In the genomic region with DNA sequence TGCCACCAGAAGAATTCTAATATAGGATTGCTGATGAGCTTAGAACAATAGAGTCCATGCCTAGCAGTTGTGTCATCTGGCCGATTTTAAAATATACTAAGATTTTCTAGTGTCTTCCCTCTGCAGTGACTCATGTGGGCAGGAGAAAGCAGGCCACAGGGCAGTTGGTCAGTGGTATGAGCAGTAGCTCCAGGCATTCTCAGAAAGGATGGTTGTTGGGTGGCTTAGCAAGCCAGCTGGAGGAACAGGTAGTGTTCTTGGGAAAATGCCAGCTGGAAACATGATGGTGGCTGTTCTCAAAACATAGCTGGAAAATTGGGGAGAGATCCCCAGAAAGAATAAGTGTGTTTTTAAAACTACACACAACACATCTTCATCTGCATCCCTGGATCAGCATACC, we compare ENCODE assay signal across 46 mouse cellular contexts. TPM values are rescaled to one million over a fixed set of nuclear protein-coding genes. Genes with fewer than 3 reads are reported as not detected.
"Had no signal": no experiment of that assay in that cellular context is flagged by ENCODE, and none has a peak within 500 bp of the region (broad histone marks: within the 10 kb centered on the region; RNA-seq: fewer than 3 reads in every experiment).

No protein-coding gene starts in this region.

- ATAC-seq: liver, embryonic 12.5 days; liver, postnatal 0 days; lung, postnatal 0 days; midbrain, embryonic 13.5 days; midbrain, embryonic 15.5 days; midbrain, embryonic 16.5 days had no signal

- H3K36me3 ChIP-seq: limb, embryonic 10.5 days; limb, embryonic 12.5 days; limb, embryonic 13.5 days; limb, embryonic 15.5 days; liver, embryonic 12.5 days; liver, embryonic 13.5 days; liver, embryonic 15.5 days; lung, embryonic 15.5 days; midbrain, embryonic 10.5 days; midbrain, embryonic 12.5 days; midbrain, embryonic 13.5 days; midbrain, embryonic 15.5 days; neural tube, embryonic 12.5 days had no signal

- H3K4me3 ChIP-seq: limb, embryonic 10.5 days; limb, embryonic 12.5 days; limb, embryonic 13.5 days; limb, embryonic 15.5 days; liver, embryonic 12.5 days; liver, embryonic 13.5 days; liver, embryonic 15.5 days; lung, embryonic 15.5 days; megakaryocyte, embryonic 14.5 days; midbrain, embryonic 10.5 days; midbrain, embryonic 12.5 days; midbrain, embryonic 13.5 days; midbrain, embryonic 15.5 days; myocyte; neural tube, embryonic 12.5 days had no signal

- H3K27me3 ChIP-seq: limb, embryonic 12.5 days; limb, embryonic 13.5 days; limb, embryonic 15.5 days; liver, embryonic 12.5 days; liver, embryonic 13.5 days; liver, embryonic 15.5 days; lung, embryonic 15.5 days; megakaryocyte, embryonic 14.5 days; midbrain, embryonic 12.5 days; midbrain, embryonic 13.5 days; midbrain, embryonic 15.5 days; neural tube, embryonic 12.5 days had no signal

- H3K9ac ChIP-seq: limb, embryonic 12.5 days; limb, embryonic 13.5 days; limb, embryonic 15.5 days; liver, embryonic 12.5 days; liver, embryonic 13.5 days; liver, embryonic 14.5 days; liver, embryonic 15.5 days; liver, postnatal 0 days; lung, embryonic 14.5 days; lung, embryonic 15.5 days; midbrain, embryonic 12.5 days; midbrain, embryonic 13.5 days; midbrain, embryonic 15.5 days; neural tube, embryonic 12.5 days had no signal

- H3K27ac ChIP-seq: limb, embryonic 10.5 days; limb, embryonic 12.5 days; limb, embryonic 13.5 days; limb, embryonic 15.5 days; liver, embryonic 12.5 days; liver, embryonic 13.5 days; liver, embryonic 14.5 days; liver, embryonic 15.5 days; lung, embryonic 15.5 days; macrophage; midbrain, embryonic 10.5 days; midbrain, embryonic 12.5 days; midbrain, embryonic 13.5 days; midbrain, embryonic 15.5 days; neural tube, embryonic 12.5 days had no signal

- H3K4me1 ChIP-seq: limb, embryonic 10.5 days; limb, embryonic 12.5 days; limb, embryonic 13.5 days; limb, embryonic 15.5 days; liver, embryonic 12.5 days; liver, embryonic 13.5 days; liver, embryonic 15.5 days; lung, embryonic 15.5 days; megakaryocyte, embryonic 14.5 days; midbrain, embryonic 10.5 days; midbrain, embryonic 12.5 days; midbrain, embryonic 13.5 days; midbrain, embryonic 15.5 days; neural tube, embryonic 12.5 days had no signal

- DNase-seq: left cerebral cortex, postnatal 4 days; liver; liver, embryonic 13.5 days; liver, postnatal 0 days; lung, adult 18-20 months; lung, adult 2 months; lung, embryonic 14.5 days; lung, postnatal 10 days; lung, postnatal 14 days; lung, postnatal 36 days; lung, postnatal 4 days; midbrain, embryonic 14.5 days had no signal

- H3K4me2 ChIP-seq: limb, embryonic 12.5 days; limb, embryonic 13.5 days; limb, embryonic 15.5 days; liver, embryonic 11.5 days; liver, embryonic 12.5 days; liver, embryonic 13.5 days; liver, embryonic 15.5 days; lung, embryonic 14.5 days; lung, embryonic 15.5 days; midbrain, embryonic 11.5 days; midbrain, embryonic 12.5 days; midbrain, embryonic 13.5 days; midbrain, embryonic 15.5 days; neural tube, embryonic 12.5 days had no signal

- H3K9me3 ChIP-seq: limb, embryonic 10.5 days; limb, embryonic 15.5 days; liver, embryonic 15.5 days; lung, embryonic 15.5 days; neural tube, embryonic 12.5 days had no signal

RNA-seq across cellular contexts. Expression of gene Olfr371, which starts 33.4 kb away (rescaled TPM):
- total RNA-seq: left cerebral cortex, postnatal 10 days; left cerebral cortex, postnatal 14 days; left cerebral cortex, postnatal 25 days; left cerebral cortex, postnatal 36 days; left cerebral cortex, postnatal 4 days; liver, adult 2 months; megakaryocyte progenitor cell, adult 5-6 weeks; megakaryocyte, adult 5-6 weeks; midbrain, postnatal 0 days; monocyte, adult 5-6 weeks had no signal
- polyA plus RNA-seq: limb, embryonic 10.5 days; limb, embryonic 11.5 days; limb, embryonic 12.5 days; limb, embryonic 13.5 days; limb, embryonic 14.5 days; limb, embryonic 15.5 days; liver, adult 2 months; liver, embryonic 11.5 days; liver, embryonic 12.5 days; liver, embryonic 13.5 days; liver, embryonic 14.5 days; liver, embryonic 15.5 days; liver, embryonic 16.5 days; liver, postnatal 0 days; lung, adult 2 months; lung, embryonic 14.5 days; lung, embryonic 15.5 days; lung, embryonic 16.5 days; lung, postnatal 0 days; macrophage; midbrain, embryonic 10.5 days; midbrain, embryonic 11.5 days; midbrain, embryonic 12.5 days; midbrain, embryonic 13.5 days; midbrain, embryonic 14.5 days; midbrain, embryonic 15.5 days; midbrain, embryonic 16.5 days; midbrain, postnatal 0 days; myocyte; neural tube, embryonic 11.5 days; neural tube, embryonic 12.5 days had no signal

RNA-seq across cellular contexts. Expression of gene Cks1brt, which starts 40.6 kb away (rescaled TPM):
- total RNA-seq: left cerebral cortex, postnatal 10 days; left cerebral cortex, postnatal 14 days; left cerebral cortex, postnatal 25 days; left cerebral cortex, postnatal 36 days; left cerebral cortex, postnatal 4 days; liver, adult 2 months; megakaryocyte, adult 5-6 weeks; midbrain, postnatal 0 days; monocyte, adult 5-6 weeks had no signal
- polyA plus RNA-seq: limb, embryonic 10.5 days; limb, embryonic 11.5 days; limb, embryonic 12.5 days; limb, embryonic 13.5 days; limb, embryonic 14.5 days; limb, embryonic 15.5 days; liver, adult 2 months; liver, embryonic 11.5 days; liver, embryonic 12.5 days; liver, embryonic 13.5 days; liver, embryonic 14.5 days; liver, embryonic 15.5 days; liver, embryonic 16.5 days; liver, postnatal 0 days; lung, adult 2 months; lung, embryonic 14.5 days; lung, embryonic 15.5 days; lung, embryonic 16.5 days; lung, postnatal 0 days; macrophage; midbrain, embryonic 10.5 days; midbrain, embryonic 11.5 days; midbrain, embryonic 12.5 days; midbrain, embryonic 13.5 days; midbrain, embryonic 14.5 days; midbrain, embryonic 15.5 days; midbrain, embryonic 16.5 days; midbrain, postnatal 0 days; myocyte; neural tube, embryonic 11.5 days; neural tube, embryonic 12.5 days had no signal
